18 mouse cellular contexts compared by ENCODE assay signal in the genomic region with DNA sequence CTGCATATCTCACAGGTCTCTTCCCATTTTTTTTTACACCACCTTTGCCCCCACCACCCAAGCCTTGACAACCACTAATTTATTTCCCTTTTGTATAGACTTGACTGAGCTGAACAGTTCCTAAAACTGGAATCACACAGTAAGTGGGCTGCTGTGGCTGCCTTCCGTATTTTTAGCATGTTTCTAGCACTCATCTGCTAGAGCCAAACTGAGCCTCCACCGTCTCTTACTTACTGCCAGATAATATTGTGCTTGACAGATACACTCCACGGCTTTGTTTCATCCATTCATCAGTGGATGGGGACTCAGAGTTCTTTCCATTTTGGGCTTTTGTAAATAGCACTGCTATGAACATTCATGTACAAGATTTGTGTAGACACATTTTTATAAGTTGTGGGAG.
DNase-seq lines count a peak whose midpoint lies in the region; ATAC-seq and TF ChIP-seq lines count a peak whose summit lies in the region.
"Had no signal": no experiment of that assay in that cellular context is flagged by ENCODE, and none has a peak within 500 bp of the region (broad histone marks: within the 10 kb centered on the region; RNA-seq: fewer than 3 reads in every experiment).

No protein-coding gene starts in this region.

- DNase-seq in layer of hippocampus, adult 11-12 months (ENCODE audit: low spot score), result peak; percentile 31
- no peak for DNase-seq in layer of hippocampus, postnatal 25 days (ENCODE audit: extremely low spot score in 1 of 2, low spot score in 1 of 2)
- peak; percentile 31 to 71 for DNase-seq in frontal cortex, postnatal 36 days (ENCODE audit: low spot score in 2 of 2)
- DNase-seq in left cerebral cortex, adult 2 months (ENCODE audit: extremely low spot score in 1 of 2, low spot score in 2 of 2), result peak; percentile 13 to 25
- peak; percentile 31 for DNase-seq in right cerebral cortex, postnatal 25 days
- no peak for DNase-seq in cerebellum, adult 9-10 months
- DNase-seq in lung, postnatal 10 days, result no peak
- DNase-seq: adrenal gland, postnatal 14 days; cerebellum, adult 2 months; heart, postnatal 4 days; kidney, adult 18-20 months; kidney, postnatal 14 days; liver, embryonic 13.5 days had no signal

- no peak overlapping the region for H3K27ac ChIP-seq in left cerebral cortex, adult 2 months
- H3K27ac ChIP-seq: embryonic facial prominence, embryonic 12.5 days; liver, embryonic 13.5 days; midbrain, embryonic 15.5 days had no signal

- H3K4me3 ChIP-seq in left cerebral cortex, adult 2 months, result no peak overlapping the region
- H3K4me3 ChIP-seq: embryonic facial prominence, embryonic 12.5 days; liver, embryonic 13.5 days; megakaryocyte, embryonic 14.5 days; midbrain, embryonic 15.5 days had no signal

- no peak for ATAC-seq in erythroblast, adult 5-6 weeks (replicated peaks; ENCODE audit: low FRiP score, poor library complexity, severe bottlenecking)
- ATAC-seq: lung, postnatal 0 days; midbrain, embryonic 15.5 days had no signal

- no peak for TF ChIP-seq CTCF in left cerebral cortex, adult 2 months (IDR thresholded peaks at IDR 0.05)

- intact Hi-C loops in left cerebral cortex, adult 2 months (cut with DNase I), result loop anchor here (5.0 kb wide), 1 partner anchor 39 kb away; no protein-coding TSS in a partner anchor

Comparison
In these comparisons a context has a peak if more than half of its experiments do, and no peak if none do; other contexts are left out.
1. DNase-seq: peak in layer of hippocampus, adult 11-12 months (single experiment), frontal cortex, postnatal 36 days (2 of 2), left cerebral cortex, adult 2 months (2 of 2) and right cerebral cortex, postnatal 25 days (single experiment); none in layer of hippocampus, postnatal 25 days (0 of 2), cerebellum, adult 9-10 months (single experiment) and lung, postnatal 10 days (single experiment).